Mouse (Mus musculus): ENCODE measurements around the gene Sstr3.
A peak's percentile ranks its signal among the peaks of the same experiment; 100 is the strongest.

Gene Sstr3

GRCm38 (mm10) chr15:78559141-78559979, 14.9 kb upstream of the Sstr3 start:
- DNase-seq (ENCODE audit: low read depth), result peak; percentile 82

- peak; percentile 75 for DNase-seq (ENCODE audit: low read depth)
Observed at GRCm38 (mm10) chr15:78557693-78558535, 13.4 kb upstream of the Sstr3 start.

GRCm38 (mm10) chr15:78554545-78555313, 10.2 kb upstream of the Sstr3 start:
- DNase-seq (ENCODE audit: low read depth), result no peak

- DNase-seq (ENCODE audit: low read depth), result no peak
Observed at GRCm38 (mm10) chr15:78549189-78549734, 4.8 kb upstream of the Sstr3 start.

- no peak for DNase-seq (ENCODE audit: low read depth)
Observed at GRCm38 (mm10) chr15:78548711-78549110, 4.2 kb upstream of the Sstr3 start.

GRCm38 (mm10) chr15:78548336-78548665, 3.8 kb upstream of the Sstr3 start:
- DNase-seq (ENCODE audit: low read depth), result no peak

- peak; percentile 88 for DNase-seq (ENCODE audit: low read depth)
Observed at GRCm38 (mm10) chr15:78547415-78548335, 3.2 kb upstream of the Sstr3 start.

- no peak for DNase-seq (ENCODE audit: low read depth)
Observed at GRCm38 (mm10) chr15:78546060-78546459, 1.6 kb upstream of the Sstr3 start.

- no peak for DNase-seq (ENCODE audit: low read depth)
Observed at GRCm38 (mm10) chr15:78544041-78544440, 444 bp downstream of the Sstr3 start.

- no peak for DNase-seq (ENCODE audit: low read depth)
Observed at GRCm38 (mm10) chr15:78542767-78543303, 1.6 kb downstream of the Sstr3 start.

GRCm38 (mm10) chr15:78542098-78542766, 2.3 kb downstream of the Sstr3 start:
- no peak for DNase-seq (ENCODE audit: low read depth)

- DNase-seq (ENCODE audit: low read depth), result no peak
Observed at GRCm38 (mm10) chr15:78541606-78542005, 2.9 kb downstream of the Sstr3 start.

- DNase-seq (ENCODE audit: low read depth), result no peak
Observed at GRCm38 (mm10) chr15:78541036-78541435, 3.4 kb downstream of the Sstr3 start.

- peak; percentile 48 for DNase-seq (ENCODE audit: low read depth)
Observed at GRCm38 (mm10) chr15:78535723-78536421, 8.6 kb downstream of the Sstr3 start.

GRCm38 (mm10) chr15:78533346-78533835, 11.1 kb downstream of the Sstr3 start:
- no peak for DNase-seq (ENCODE audit: low read depth)

GRCm38 (mm10) chr15:78532566-78533345, 11.7 kb downstream of the Sstr3 start:
- peak; percentile 54 for DNase-seq (ENCODE audit: low read depth)

- DNase-seq (ENCODE audit: low read depth), result peak; percentile 99
Observed at GRCm38 (mm10) chr15:78531901-78532469, 12.5 kb downstream of the Sstr3 start.

- no peak for DNase-seq (ENCODE audit: low read depth)
Observed at GRCm38 (mm10) chr15:78531451-78531720, 13.1 kb downstream of the Sstr3 start.

Measured in induced T-regulatory cell, adult 2 months (primary cell).